Mouse (Mus musculus) myocyte (in vitro differentiated cells): ENCODE measurements at regions not wholly inside any gene's neighbourhood (a gene's known extent, or its start where the extent isn't known, plus 50 kb on each side); places are given as distances from the start of the nearest gene placed in this dataset.

ENCODE experiments used
- CEBPB ChIP-seq: IDR thresholded peaks from 2 replicates; pipeline ENCODE4 v1.6.1; 2011; ENCODE audit warnings: mild to moderate bottlenecking, moderate library complexity; ENCODE audit not compliant: poor library complexity, insufficient read depth, severe bottlenecking
- E2F4 ChIP-seq: IDR thresholded peaks from one replicate; pipeline ENCODE4 v1.6.1; 2011; ENCODE audit warnings: mild to moderate bottlenecking, control low read depth, moderate library complexity; ENCODE audit not compliant: insufficient read depth
- MAX ChIP-seq: IDR thresholded peaks from one replicate; pipeline ENCODE4 v1.6.1; 2011; ENCODE audit warnings: low read depth, mild to moderate bottlenecking, control low read depth
- MYOD1 ChIP-seq, 3 experiments: IDR thresholded peaks; one replicate each; pipeline ENCODE4 v1.6.1; 2011; ENCODE audit warnings: control low read depth in 2 of 3, low read depth in 2 of 3, mild to moderate bottlenecking in 2 of 3, moderate library complexity in 1 of 3; ENCODE audit not compliant: insufficient read length in 2 of 3, control insufficient read depth in 1 of 3
- MYOG ChIP-seq, 3 experiments: IDR thresholded peaks; one replicate each; pipeline ENCODE4 v1.6.1; 2011; ENCODE audit warnings: control low read depth in 2 of 3, low read depth in 2 of 3, mild to moderate bottlenecking in 2 of 3; ENCODE audit not compliant: insufficient read length in 2 of 3, control insufficient read depth in 1 of 3, insufficient read depth in 1 of 3
- POLR2A ChIP-seq: IDR thresholded peaks from one replicate; pipeline ENCODE4 v1.6.1; 2011; ENCODE audit warnings: low read depth, mild to moderate bottlenecking, control low read depth, moderate library complexity; ENCODE audit not compliant: insufficient read length
- POLR2AphosphoS2 ChIP-seq: IDR thresholded peaks from one replicate; pipeline ENCODE4 v1.6.1; 2011; ENCODE audit warnings: low read depth, control low read depth; ENCODE audit not compliant: insufficient read length
- TCF12 ChIP-seq: IDR thresholded peaks from one replicate; pipeline ENCODE4 v1.6.1; 2011; ENCODE audit warnings: mild to moderate bottlenecking, control low read depth; ENCODE audit not compliant: poor library complexity, insufficient read depth, severe bottlenecking
- TCF3 ChIP-seq: IDR thresholded peaks from one replicate; pipeline ENCODE4 v1.6.1; 2011; ENCODE audit warnings: low read depth, control low read depth; ENCODE audit not compliant: insufficient read length
- USF1 ChIP-seq: IDR thresholded peaks from one replicate; pipeline ENCODE4 v1.6.1; 2011; ENCODE audit warnings: low read depth, mild to moderate bottlenecking, control low read depth, moderate library complexity

DNA sequence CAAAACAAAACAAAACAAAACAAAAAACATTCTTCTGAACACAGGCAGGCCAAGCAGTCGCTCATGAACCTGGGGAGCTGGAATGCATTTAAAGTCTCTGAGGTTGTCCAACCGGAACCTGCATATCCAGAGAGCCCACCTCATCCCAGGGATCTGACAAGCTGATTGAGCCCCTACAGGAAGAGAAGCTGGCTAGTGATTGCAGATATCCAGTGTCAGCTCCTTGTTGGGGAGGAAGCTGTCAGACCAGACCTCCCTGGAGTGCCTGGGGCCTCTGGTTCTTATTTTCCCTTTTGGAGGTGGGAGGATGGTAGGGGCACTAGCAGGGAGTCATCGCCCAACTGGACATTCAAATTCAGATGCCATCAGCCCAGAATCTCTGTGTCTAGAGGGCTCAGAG is 119.4 kb upstream of the Prr23a1 start:
- TF ChIP-seq POLR2A (no peak), MAX (no peak), MYOG (IDR thresholded peaks at IDR 0.05; ENCODE audit: control insufficient read depth in 1 of 3, insufficient read depth in 1 of 3, insufficient read length in 2 of 3, low read depth in 2 of 3) (no peak), TCF12 (no peak), CEBPB (no peak), TCF3 (no peak), E2F4 (no peak), USF1 (no peak), MYOD1 (IDR thresholded peaks at IDR 0.05; ENCODE audit: control insufficient read depth in 1 of 3, insufficient read length in 2 of 3, low read depth in 2 of 3) (no peak), POLR2AphosphoS2 (no peak)
